Mouse (Mus musculus) brain, embryonic 14.5 days (tissue): ENCODE results near the gene Myof.

Experiments used
- CTCF ChIP-seq: fragments of 200-500 bp; IDR thresholded peaks from 2 replicates; pipeline ENCODE4 v1.5.1; 2012; ENCODE audit warnings: inconsistent platforms, mild to moderate bottlenecking, moderate library complexity, borderline replicate concordance; ENCODE audit not compliant: insufficient read depth, insufficient read length; ENCODE audit errors: extremely low read depth
- POLR2A ChIP-seq: fragments of 200-500 bp; IDR thresholded peaks from 2 replicates; pipeline ENCODE4 v1.6.1; 2012; ENCODE audit warnings: mild to moderate bottlenecking, inconsistent platforms, borderline replicate concordance; ENCODE audit not compliant: poor library complexity, insufficient read depth, insufficient read length, severe bottlenecking; ENCODE audit errors: extremely low read depth

DNA sequence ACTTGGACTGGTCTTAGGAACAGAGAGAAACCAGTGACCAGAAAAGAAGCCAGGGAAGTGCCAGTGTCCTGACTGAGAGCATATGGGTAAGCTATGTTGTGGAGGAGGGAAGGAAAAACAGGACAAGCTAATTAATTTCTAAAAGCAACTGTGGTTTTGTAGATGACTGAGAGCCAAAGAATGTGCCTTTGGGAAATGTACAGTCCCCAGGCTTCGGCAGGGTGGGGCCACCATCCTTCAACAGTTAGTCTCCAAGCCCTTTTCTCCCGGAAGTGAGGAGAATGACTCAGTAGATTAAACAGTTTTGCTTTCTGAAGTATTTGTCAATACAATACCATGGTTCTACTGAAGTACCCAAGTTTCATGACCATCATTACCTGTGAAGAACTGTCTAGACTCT lies 5.1 kb downstream of the Myof start:
- no peak for TF ChIP-seq CTCF
- no peak for TF ChIP-seq POLR2A
